18 mouse cellular contexts compared by ENCODE assay signal in the genomic region with DNA sequence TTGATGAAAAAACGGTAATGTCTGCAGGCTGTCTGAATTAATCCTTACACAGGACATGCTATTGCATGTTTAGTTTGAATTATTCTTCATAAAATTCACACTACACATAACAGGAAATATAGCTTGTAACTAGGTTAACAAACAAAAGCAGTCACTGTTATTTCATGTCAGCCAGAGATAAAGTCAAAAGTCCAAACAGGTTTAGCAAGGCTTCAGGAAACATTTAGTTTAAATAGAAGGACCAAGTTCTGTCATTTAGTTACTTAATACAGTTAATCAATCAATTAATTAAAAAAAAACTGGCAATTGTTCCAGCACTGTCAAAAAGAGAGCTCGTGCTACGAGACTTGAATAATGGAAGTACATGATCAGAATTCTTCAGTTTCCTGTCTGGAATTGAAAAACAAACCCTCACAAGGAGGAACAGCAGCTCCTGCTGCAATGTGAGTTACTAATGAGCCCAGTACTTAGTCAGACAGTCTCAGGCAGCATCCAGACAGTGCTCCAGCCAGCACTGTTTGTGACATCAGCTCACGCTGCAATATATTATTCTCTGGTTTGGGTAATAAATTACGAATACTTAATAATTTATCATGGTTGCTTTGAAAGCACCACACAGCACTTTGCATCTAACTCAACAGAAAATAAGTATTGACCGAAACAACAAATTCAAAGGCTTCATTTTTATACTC.
"Had no signal": no experiment of that assay in that cellular context is flagged by ENCODE, and none has a peak within 500 bp of the region (broad histone marks: within the 10 kb centered on the region; RNA-seq: fewer than 3 reads in every experiment).

No protein-coding gene starts in this region.

- H3K27me3 ChIP-seq: limb, embryonic 13.5 days; midbrain, embryonic 13.5 days had no signal

- H3K9ac ChIP-seq: limb, embryonic 13.5 days; liver, embryonic 14.5 days; liver, postnatal 0 days; lung, embryonic 14.5 days; midbrain, embryonic 13.5 days had no signal

- H3K36me3 ChIP-seq: limb, embryonic 10.5 days; limb, embryonic 13.5 days; midbrain, embryonic 10.5 days; midbrain, embryonic 13.5 days had no signal

- H3K9me3 ChIP-seq: limb, embryonic 10.5 days; limb, embryonic 13.5 days; midbrain, embryonic 10.5 days; midbrain, embryonic 13.5 days had no signal

- H3K27ac ChIP-seq: kidney, postnatal 0 days; layer of hippocampus, adult 2 months; limb, embryonic 10.5 days; limb, embryonic 13.5 days; liver, embryonic 14.5 days; macrophage; midbrain, embryonic 10.5 days; midbrain, embryonic 13.5 days had no signal

- H3K4me2 ChIP-seq: limb, embryonic 13.5 days; liver, embryonic 11.5 days; lung, embryonic 14.5 days; midbrain, embryonic 13.5 days had no signal

- H3K4me1 ChIP-seq: limb, embryonic 10.5 days; limb, embryonic 13.5 days; midbrain, embryonic 10.5 days; midbrain, embryonic 13.5 days had no signal

- ATAC-seq: liver, postnatal 0 days; lung, postnatal 0 days; midbrain, embryonic 13.5 days; midbrain, embryonic 16.5 days had no signal

- DNase-seq: kidney, adult 2 months; kidney, postnatal 25 days; layer of hippocampus, adult 9-11 months; liver, postnatal 0 days; lung, embryonic 14.5 days; thymus, adult 18-20 months; thymus, postnatal 36 days had no signal

- H3K4me3 ChIP-seq: layer of hippocampus, adult 2 months; limb, embryonic 10.5 days; limb, embryonic 13.5 days; midbrain, embryonic 10.5 days; midbrain, embryonic 13.5 days had no signal
